Comparison of ENCODE assay signal across 18 mouse cellular contexts in genomic region chr15:85682116-85682515, GRCm38 (mm10). TPM values are rescaled to one million over a fixed set of nuclear protein-coding genes. Genes with fewer than 3 reads are reported as not detected.
A peak's percentile ranks its signal among the peaks of the same experiment; 100 is the strongest.
DNase-seq lines count a peak whose midpoint lies in the region; ATAC-seq and TF ChIP-seq lines count a peak whose summit lies in the region.
"Had no signal": no experiment of that assay in that cellular context is flagged by ENCODE, and none has a peak within 500 bp of the region (broad histone marks: within the 10 kb centered on the region; RNA-seq: fewer than 3 reads in every experiment).

No protein-coding gene starts in this region.

- peak overlapping the region; percentile 75 for H3K9ac ChIP-seq in forebrain, postnatal 0 days
- no peak overlapping the region for H3K9ac ChIP-seq in forebrain, embryonic 11.5 days (ENCODE audit: low read length)
- H3K9ac ChIP-seq in hindbrain, embryonic 16.5 days (ENCODE audit: low read depth, low read length) = no peak overlapping the region; the same call in 1 of the 2 replicates
- no peak overlapping the region for H3K9ac ChIP-seq in liver, embryonic 11.5 days (ENCODE audit: low read depth, low read length)
- H3K9ac ChIP-seq: liver, embryonic 13.5 days; stomach, embryonic 15.5 days had no signal

- TF ChIP-seq CTCF in forebrain, postnatal 0 days (IDR thresholded peaks at IDR 0.05; ENCODE audit: low read depth) = no peak
- TF ChIP-seq CTCF in layer of hippocampus, adult 2 months (conservative IDR thresholded peaks at IDR 0.05) = no peak

- no peaks in the 10 kb centered on the region for H3K9me3 ChIP-seq in forebrain, postnatal 0 days (ENCODE audit: low read length)
- H3K9me3 ChIP-seq in forebrain, embryonic 11.5 days (ENCODE audit: control insufficient read depth, low read length) = no peaks in the 10 kb centered on the region
- no peaks in the 10 kb centered on the region for H3K9me3 ChIP-seq in hindbrain, embryonic 16.5 days (ENCODE audit: control insufficient read depth, low read length)
- no peaks in the 10 kb centered on the region for H3K9me3 ChIP-seq in liver, embryonic 11.5 days (ENCODE audit: control insufficient read depth, low read length)
- H3K9me3 ChIP-seq: G1E; liver, embryonic 13.5 days; stomach, embryonic 15.5 days had no signal

- peaks cover 36% of the 10 kb centered on the region for H3K36me3 ChIP-seq in forebrain, postnatal 0 days (ENCODE audit: insufficient read depth)
- H3K36me3 ChIP-seq in forebrain, embryonic 11.5 days (ENCODE audit: control insufficient read depth, insufficient read depth, low read length) = no peaks in the 10 kb centered on the region
- peaks cover 14% of the 10 kb centered on the region for H3K36me3 ChIP-seq in hindbrain, embryonic 16.5 days (ENCODE audit: control insufficient read depth, insufficient read depth, low read length)
- no peaks in the 10 kb centered on the region for H3K36me3 ChIP-seq in liver, embryonic 11.5 days (ENCODE audit: control insufficient read depth, insufficient read depth, low read length)
- H3K36me3 ChIP-seq: liver, embryonic 13.5 days had no signal

- H3K4me3 ChIP-seq in forebrain, postnatal 0 days (ENCODE audit: low read depth, low read length) = peak overlapping the region; percentile 99
- no peak overlapping the region for H3K4me3 ChIP-seq in forebrain, embryonic 11.5 days (ENCODE audit: low read depth, low read length)
- H3K4me3 ChIP-seq in layer of hippocampus, adult 2 months = peak overlapping the region; percentile 74
- H3K4me3 ChIP-seq in hindbrain, embryonic 16.5 days (ENCODE audit: low read length) = peak overlapping the region; percentile 3; the same call in 1 of the 2 replicates
- no peak overlapping the region for H3K4me3 ChIP-seq in liver, embryonic 11.5 days (ENCODE audit: low read depth, low read length)
- H3K4me3 ChIP-seq: liver, embryonic 13.5 days; stomach, embryonic 15.5 days had no signal

- DNase-seq in forebrain, postnatal 0 days = no peak
- DNase-seq in forebrain, embryonic 11.5 days (ENCODE audit: low spot score) = no peak
- no peak for DNase-seq in layer of hippocampus, adult 2 months (ENCODE audit: low spot score in 2 of 2)
- no peak for DNase-seq in layer of hippocampus, adult 18-20 months (ENCODE audit: low spot score in 2 of 2)
- peak; percentile 54 for DNase-seq in MN1 (ENCODE audit: low spot score)
- DNase-seq in liver, embryonic 11.5 days (ENCODE audit: low spot score) = no peak
- DNase-seq in lung, postnatal 36 days = no peak
- DNase-seq: adrenal gland, adult 8-10 months; heart, adult 18-20 months; left cerebral cortex, postnatal 4 days; liver, embryonic 13.5 days; spleen, adult 18-20 months had no signal

- no peak for ATAC-seq in forebrain, postnatal 0 days
- ATAC-seq in forebrain, embryonic 11.5 days (replicated peaks; ENCODE audit: low FRiP score) = no peak
- no peak for ATAC-seq in hindbrain, embryonic 16.5 days
- no peak for ATAC-seq in liver, embryonic 11.5 days (replicated peaks; ENCODE audit: low FRiP score)
- ATAC-seq: lung, postnatal 0 days had no signal

- H3K4me2 ChIP-seq in forebrain, postnatal 0 days (ENCODE audit: low read depth) = peak overlapping the region; percentile 91
- H3K4me2 ChIP-seq in forebrain, embryonic 11.5 days (ENCODE audit: low read depth, low read length, severe bottlenecking) = no peak overlapping the region
- H3K4me2 ChIP-seq in hindbrain, embryonic 16.5 days (ENCODE audit: low read length) = peak overlapping the region; percentile 80
- no peak overlapping the region for H3K4me2 ChIP-seq in liver, embryonic 11.5 days
- H3K4me2 ChIP-seq: liver, embryonic 13.5 days; stomach, embryonic 15.5 days had no signal

- 36% methylated on average over 12 of the region's 12 CpGs for WGBS in forebrain, postnatal 0 days
- WGBS in forebrain, embryonic 11.5 days = 89% methylated on average over 12 of the region's 12 CpGs
- whole genome bisulfite sequencing in hindbrain, embryonic 16.5 days = 70% methylated on average over 12 of the region's 12 CpGs
- 83% methylated on average over 12 of the region's 12 CpGs for WGBS in liver, embryonic 11.5 days

- peak overlapping the region; percentile 92 for H3K27ac ChIP-seq in forebrain, postnatal 0 days (ENCODE audit: low read depth, low read length)
- no peak overlapping the region for H3K27ac ChIP-seq in forebrain, embryonic 11.5 days (ENCODE audit: low read depth, low read length)
- peak overlapping the region; percentile 100 for H3K27ac ChIP-seq in layer of hippocampus, adult 2 months
- no peak overlapping the region for H3K27ac ChIP-seq in hindbrain, embryonic 16.5 days (ENCODE audit: low read depth, low read length)
- no peak overlapping the region for H3K27ac ChIP-seq in liver, embryonic 11.5 days (ENCODE audit: low read depth, low read length)
- H3K27ac ChIP-seq: kidney, postnatal 0 days; liver, embryonic 13.5 days; stomach, embryonic 15.5 days had no signal

- H3K27me3 ChIP-seq in forebrain, postnatal 0 days (ENCODE audit: insufficient read depth, low read length) = no peaks in the 10 kb centered on the region
- peaks cover 9% of the 10 kb centered on the region for H3K27me3 ChIP-seq in forebrain, embryonic 11.5 days (ENCODE audit: control insufficient read depth, insufficient read depth, low read length)
- no peaks in the 10 kb centered on the region for H3K27me3 ChIP-seq in hindbrain, embryonic 16.5 days (replicated peaks; ENCODE audit: control insufficient read depth, insufficient read depth, low read length)
- peaks cover 14% of the 10 kb centered on the region for H3K27me3 ChIP-seq in liver, embryonic 11.5 days (replicated peaks; ENCODE audit: control insufficient read depth, insufficient read depth, low read length)
- H3K27me3 ChIP-seq: stomach, embryonic 15.5 days had no signal

- H3K4me1 ChIP-seq in forebrain, postnatal 0 days (ENCODE audit: insufficient read depth) = peaks cover 32% of the 10 kb centered on the region
- no peaks in the 10 kb centered on the region for H3K4me1 ChIP-seq in forebrain, embryonic 11.5 days (replicated peaks; ENCODE audit: control insufficient read depth, insufficient read depth, low read length)
- peaks cover 52% of the 10 kb centered on the region for H3K4me1 ChIP-seq in hindbrain, embryonic 16.5 days (ENCODE audit: control insufficient read depth, insufficient read depth, low read depth, low read length)
- no peaks in the 10 kb centered on the region for H3K4me1 ChIP-seq in liver, embryonic 11.5 days (replicated peaks; ENCODE audit: control insufficient read depth, insufficient read depth, low read length)
- H3K4me1 ChIP-seq: liver, embryonic 13.5 days had no signal

RNA-seq across cellular contexts. Expression of gene Ppara, which starts 52.7 kb away (rescaled TPM):
- 0.92 and 1.7 TPM in 2 replicates for total RNA-seq in forebrain, postnatal 0 days (2014; rRNA removed)
- 1.9 and 2.0 TPM in 2 replicates for polyA plus RNA-seq in forebrain, postnatal 0 days (2015; fragmentation: Nextera tagmentation; extraction: Ambion mirVana)
- 0.31 and 0.51 TPM in 2 replicates for polyA plus RNA-seq in forebrain, embryonic 11.5 days (2014; fragmentation: Nextera tagmentation; extraction: Ambion mirVana)
- total RNA-seq in layer of hippocampus, adult 2 months (2021) = 1 to 10 TPM; 3.1 to 3.9 TPM
- total RNA-seq in layer of hippocampus, adult 18-20 months (2021) = 1 to 10 TPM; 2.9 to 3.4 TPM
- 2.7 and 2.9 TPM in 2 replicates for polyA plus RNA-seq in hindbrain, embryonic 16.5 days (2015; fragmentation: Nextera tagmentation; extraction: Ambion mirVana)
- 2.5 and 3.4 TPM in 2 replicates for polyA plus RNA-seq in liver, embryonic 11.5 days (2014; fragmentation: Nextera tagmentation; extraction: Ambion mirVana)
- total RNA-seq: megakaryocyte-erythroid progenitor cell, adult 5-6 weeks had no signal
- polyA plus RNA-seq: G1E had no signal

Comparison
In these comparisons a context has a peak if more than half of its experiments do, and no peak if none do; other contexts are left out.
1. H3K27ac ChIP-seq: peak in forebrain, postnatal 0 days (single experiment) and layer of hippocampus, adult 2 months (single experiment); none in forebrain, embryonic 11.5 days (single experiment), hindbrain, embryonic 16.5 days (single experiment) and liver, embryonic 11.5 days (single experiment).
2. H3K4me2 ChIP-seq: peak in forebrain, postnatal 0 days (single experiment) and hindbrain, embryonic 16.5 days (single experiment); none in forebrain, embryonic 11.5 days (single experiment) and liver, embryonic 11.5 days (single experiment).
3. H3K4me3 ChIP-seq: peak in forebrain, postnatal 0 days (single experiment), layer of hippocampus, adult 2 months (single experiment) and hindbrain, embryonic 16.5 days (single experiment); none in forebrain, embryonic 11.5 days (single experiment) and liver, embryonic 11.5 days (single experiment).